Mouse (Mus musculus): ENCODE measurements at regions not wholly inside any gene's neighbourhood (a gene's known extent, or its start where the extent isn't known, plus 50 kb on each side); places are given as distances from the start of the nearest gene placed in this dataset.

DNA sequence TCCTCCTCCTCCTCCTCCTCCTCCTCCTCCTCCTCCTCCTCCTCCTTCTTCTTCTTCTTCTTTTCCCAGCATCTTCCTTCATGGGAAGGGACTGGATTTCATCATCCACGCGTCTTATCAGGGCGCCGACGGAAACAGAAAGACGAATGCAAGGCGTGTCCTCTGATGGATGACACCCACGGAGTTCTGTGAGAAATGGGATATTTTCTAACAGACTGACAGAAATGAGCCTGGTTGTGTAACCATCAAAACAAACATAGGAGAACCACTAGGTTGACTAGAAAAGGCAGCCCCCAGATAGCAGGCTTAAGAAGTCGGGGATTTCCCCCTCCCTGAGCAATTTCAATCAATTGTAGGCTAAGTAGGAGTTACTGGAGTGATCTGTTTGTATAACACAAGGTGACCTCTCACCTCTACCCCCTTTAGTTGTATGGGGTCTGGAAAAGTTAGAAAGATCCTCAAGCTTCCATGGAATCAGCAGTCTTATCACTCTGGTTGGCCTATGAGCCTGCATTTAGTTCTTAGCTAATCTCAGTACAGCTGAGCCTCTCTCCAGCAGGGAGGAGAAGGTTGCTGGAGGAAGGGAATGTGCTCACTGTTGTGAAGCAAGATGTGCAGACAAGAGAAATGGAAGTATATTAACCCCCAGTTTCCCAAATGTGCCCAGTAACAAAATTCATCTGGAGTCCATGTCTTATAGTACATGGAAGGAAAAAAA, 260.0 kb upstream of the Lyplal1 start:
- no peak for DNase-seq (ENCODE audit: low read depth)

DNA sequence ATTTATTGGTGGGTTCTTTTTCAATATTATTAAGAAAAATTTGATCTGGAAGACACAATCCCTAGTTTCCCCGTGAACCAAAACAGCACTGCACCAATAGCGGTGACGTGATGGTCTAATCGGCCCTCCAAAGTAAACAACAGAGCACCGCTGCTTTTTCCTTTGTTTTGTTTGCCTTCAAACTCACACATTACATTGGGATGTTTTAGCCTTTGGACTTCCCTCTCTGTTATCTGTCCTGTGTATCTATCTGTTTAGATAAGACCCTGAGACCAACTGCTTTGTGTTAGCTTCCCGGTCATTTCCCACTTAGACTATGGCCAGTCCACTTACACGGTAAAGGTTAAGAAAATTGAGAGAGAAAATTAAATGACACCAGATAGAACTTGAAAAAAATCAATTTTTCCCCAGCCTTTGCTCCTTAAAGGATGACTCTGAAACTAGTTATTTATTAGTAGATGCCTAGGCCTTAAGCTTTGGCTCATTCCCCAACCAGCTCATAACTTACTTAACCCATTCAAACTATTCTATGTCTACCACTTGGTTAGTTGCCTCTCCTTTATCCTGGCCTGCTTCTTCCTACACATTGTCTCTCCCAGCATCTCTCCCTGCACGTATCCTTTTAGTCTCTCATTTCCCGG, 257.0 kb upstream of the Lyplal1 start:
- DNase-seq (ENCODE audit: low read depth) = no peak

GRCm38 (mm10) chr1:186373386-186373785, 256.3 kb upstream of the Lyplal1 start:
- no peak for DNase-seq (ENCODE audit: low read depth)

GRCm38 (mm10) chr1:186372770-186373353, 255.8 kb upstream of the Lyplal1 start:
- DNase-seq (ENCODE audit: low read depth) = no peak

- DNase-seq (ENCODE audit: low read depth) = no peak
Measured at GRCm38 (mm10) chr1:186363356-186363755, 246.2 kb upstream of the Lyplal1 start.

DNA sequence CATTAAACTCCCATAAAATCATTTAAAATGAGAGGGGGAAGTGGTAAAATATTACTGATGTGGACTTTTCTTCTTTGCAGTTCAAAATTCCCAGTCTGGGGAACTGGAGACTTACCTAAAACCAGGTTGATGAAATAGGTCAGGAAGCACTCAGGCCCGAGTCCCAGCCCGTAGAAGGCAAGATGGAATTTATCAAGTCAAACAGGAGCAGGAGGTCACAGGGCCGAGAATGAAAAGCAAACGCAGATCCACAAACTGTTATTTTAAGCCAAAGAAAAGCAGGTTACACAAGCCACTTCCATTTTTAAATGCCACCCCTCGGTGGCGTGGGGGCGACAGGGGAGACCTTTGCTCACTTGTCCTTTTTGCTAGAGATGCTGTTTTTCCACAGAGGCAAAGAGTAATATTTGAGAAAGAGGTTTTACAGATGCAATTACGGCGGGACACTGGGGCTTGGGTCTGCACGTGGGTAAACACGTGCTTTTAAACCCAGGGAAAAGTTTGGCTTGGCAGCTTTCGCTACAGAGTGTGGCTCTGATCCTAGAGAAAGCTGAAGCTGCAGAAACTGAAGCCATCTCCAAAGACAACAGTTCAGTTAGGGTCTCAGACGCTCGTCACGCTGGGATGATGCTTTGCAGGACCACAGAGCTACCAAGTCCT, 241.0 kb upstream of the Lyplal1 start:
- DNase-seq (ENCODE audit: low read depth) = peak; percentile 8

- DNase-seq (ENCODE audit: low read depth) = peak; percentile 55
Measured at GRCm38 (mm10) chr1:186354742-186355141, 237.6 kb upstream of the Lyplal1 start.

DNA sequence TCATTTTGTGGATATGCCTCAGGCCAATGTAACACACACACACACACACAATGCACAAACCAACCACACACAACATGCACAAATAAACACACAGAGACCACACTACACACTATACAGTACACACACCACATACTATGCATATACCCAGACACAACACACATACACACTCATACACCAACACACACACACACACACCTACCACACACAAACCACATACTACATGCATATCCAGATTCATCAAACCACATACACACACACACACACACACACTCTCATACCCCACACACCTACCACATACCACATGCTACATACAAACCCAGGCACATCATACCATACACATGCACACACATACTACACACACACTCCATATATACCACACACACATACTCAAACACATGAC, 237.0 kb upstream of the Lyplal1 start:
- DNase-seq (ENCODE audit: low read depth) = no peak

DNA sequence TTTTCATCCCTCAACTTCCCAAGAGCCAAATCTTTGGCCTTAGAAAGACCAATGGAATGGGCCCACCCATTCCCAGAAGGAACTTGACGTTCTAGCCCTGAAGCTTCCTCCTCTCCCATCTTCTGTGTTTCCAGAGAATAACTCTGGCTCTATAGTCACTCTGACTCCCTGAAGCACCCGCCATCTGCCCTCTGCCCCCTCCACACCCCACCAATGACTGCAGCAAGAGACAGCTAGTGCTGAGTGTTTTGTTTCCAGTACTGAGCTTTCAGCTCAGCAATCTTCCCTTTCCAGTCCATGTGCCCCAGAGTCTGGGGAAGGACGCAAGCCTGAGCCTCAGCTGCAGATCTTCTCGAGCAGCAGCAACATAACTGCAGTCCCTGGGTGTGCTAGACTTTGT, 233.3 kb upstream of the Lyplal1 start:
- DNase-seq (ENCODE audit: low read depth) = no peak

GRCm38 (mm10) chr1:186349966-186350365, 232.9 kb upstream of the Lyplal1 start:
- no peak for DNase-seq (ENCODE audit: low read depth)

DNA sequence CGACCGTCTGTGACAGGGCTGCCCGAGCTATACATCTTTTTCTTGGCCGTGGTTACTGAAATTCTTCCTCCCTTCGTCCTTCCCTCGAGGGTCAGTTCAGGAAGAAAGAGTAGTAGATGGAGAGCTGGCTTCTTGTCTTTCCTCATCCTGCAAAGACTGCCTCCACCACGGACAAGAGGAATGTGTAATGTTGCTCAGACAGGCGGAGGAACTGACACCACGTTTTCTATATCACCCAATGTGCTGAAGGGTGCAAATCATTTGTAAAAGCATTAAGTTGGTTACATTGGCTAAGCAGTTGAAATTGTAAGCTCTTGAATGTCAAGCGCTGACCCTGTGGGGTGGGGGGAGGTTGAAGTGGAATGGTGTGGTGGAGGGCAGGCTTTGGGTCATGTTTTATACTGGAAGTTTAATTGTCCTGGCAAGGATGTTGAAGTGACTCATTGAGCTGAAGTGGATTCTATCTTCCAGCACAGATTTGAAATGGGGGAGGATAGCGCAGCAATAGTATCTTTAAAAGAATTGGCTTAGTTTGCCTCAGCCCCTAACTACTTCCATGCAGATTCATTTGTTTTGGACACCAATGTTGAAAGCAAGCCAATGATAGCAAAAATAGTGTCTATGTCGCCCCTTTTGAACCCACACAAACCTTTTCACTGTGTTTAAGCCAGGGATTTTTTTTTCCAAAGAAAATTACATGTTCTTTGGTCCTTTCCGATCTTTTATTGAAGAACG, 230.5 kb upstream of the Lyplal1 start:
- DNase-seq (ENCODE audit: low read depth) = peak; percentile 77

DNA sequence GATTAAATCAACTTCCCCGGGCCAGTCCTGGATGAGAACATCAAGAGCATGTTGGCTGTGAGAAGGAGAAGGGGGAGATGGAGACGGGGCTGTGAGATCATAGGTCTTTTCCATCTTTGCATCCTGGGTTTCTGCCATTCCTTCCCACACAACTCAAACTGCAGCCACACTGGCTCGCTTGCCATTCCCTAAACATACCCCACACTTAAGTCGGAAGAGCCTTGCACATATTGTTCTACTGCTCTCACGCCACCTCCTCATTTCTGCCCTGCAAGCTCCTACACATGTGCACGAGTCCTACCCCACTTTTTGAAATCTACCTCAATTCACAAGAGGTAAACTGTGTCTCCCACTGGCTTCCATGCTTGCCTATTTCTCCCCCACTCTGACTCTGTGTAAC, 228.3 kb upstream of the Lyplal1 start:
- no peak for DNase-seq (ENCODE audit: low read depth)

GRCm38 (mm10) chr1:186342931-186343506, 225.9 kb upstream of the Lyplal1 start:
- DNase-seq (ENCODE audit: low read depth) = no peak

GRCm38 (mm10) chr1:186342391-186342790, 225.3 kb upstream of the Lyplal1 start:
- no peak for DNase-seq (ENCODE audit: low read depth)

DNA sequence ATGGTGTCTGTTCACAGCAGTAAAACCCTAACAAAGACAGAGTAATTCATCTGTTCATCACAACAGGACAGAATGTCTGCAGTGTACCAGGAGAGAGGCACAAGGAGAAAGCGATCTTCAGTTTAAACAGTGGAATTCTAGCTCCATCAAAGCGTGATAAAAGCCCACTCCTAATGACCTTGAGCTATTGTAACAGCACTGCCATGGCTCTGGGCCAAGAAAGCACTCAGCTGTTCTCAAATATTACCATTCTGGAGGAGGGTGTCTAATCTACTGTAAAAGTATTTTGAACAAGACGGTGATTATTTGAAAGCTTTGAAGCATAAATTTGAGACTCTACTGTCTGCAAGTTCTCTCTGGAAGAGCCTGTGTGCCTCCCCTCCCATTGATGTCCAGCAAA, 224.8 kb upstream of the Lyplal1 start:
- DNase-seq (ENCODE audit: low read depth) = no peak

DNA sequence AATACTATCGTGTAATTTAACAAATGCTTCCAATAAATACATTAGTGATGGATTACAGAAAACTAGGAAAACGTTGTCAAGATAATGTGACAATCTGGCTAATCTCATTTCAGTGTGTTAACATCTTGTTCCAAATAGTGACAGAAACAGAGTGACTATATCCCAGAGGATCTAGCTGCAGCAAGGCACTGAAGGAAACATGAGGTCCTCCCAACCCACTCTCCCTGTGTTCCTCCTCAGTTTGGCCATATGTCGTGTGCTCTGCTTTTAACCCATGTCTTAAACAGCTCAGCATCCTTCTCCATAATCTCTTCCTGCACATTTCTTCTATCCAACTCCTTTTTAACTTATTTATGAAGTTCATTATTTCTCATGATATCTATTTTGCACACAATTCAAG, 223.6 kb upstream of the Lyplal1 start:
- no peak for DNase-seq (ENCODE audit: low read depth)

DNA sequence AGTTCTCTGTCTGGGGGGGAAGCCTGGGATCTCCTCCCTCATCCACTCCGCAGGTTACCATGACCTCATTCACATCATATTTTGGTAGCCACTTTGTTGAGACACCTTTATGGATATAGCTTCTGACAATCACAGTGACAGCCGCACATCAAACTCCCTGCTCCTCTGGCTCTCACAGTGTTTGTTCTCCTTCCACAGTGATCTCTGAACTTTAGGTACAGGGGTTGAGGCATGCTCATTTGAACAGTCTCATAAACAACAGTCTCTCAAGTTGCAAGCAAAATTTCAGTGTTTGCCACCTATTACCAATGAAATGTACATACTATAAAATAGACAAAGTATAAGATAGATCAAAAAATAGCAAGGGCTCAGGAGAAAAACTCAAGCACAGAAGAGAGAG, 200.2 kb upstream of the Lyplal1 start:
- no peak for DNase-seq (ENCODE audit: low read depth)

- DNase-seq (ENCODE audit: low read depth) = no peak
Measured at GRCm38 (mm10) chr1:186314180-186314579, 197.1 kb upstream of the Lyplal1 start.

DNA sequence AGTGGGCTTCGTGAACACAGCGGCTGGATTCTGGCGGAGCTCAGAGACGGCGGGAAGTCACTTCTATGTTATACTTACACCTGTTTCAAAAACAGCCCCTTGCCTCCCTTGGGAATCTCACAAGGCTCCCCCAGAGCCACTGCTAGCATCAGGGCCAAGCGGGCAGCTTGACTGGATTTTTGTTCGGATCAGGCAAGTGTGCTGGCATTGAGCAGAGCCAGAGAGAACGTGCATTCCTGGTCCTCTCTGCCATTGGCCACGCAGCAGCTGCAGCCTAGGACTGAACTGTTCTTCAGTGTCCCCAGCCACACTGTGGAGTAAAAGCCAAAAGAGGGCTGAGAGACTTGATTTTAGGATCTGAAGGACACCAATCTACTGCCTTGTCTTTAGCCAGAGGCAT, 195.6 kb upstream of the Lyplal1 start:
- DNase-seq (ENCODE audit: low read depth) = no peak

DNA sequence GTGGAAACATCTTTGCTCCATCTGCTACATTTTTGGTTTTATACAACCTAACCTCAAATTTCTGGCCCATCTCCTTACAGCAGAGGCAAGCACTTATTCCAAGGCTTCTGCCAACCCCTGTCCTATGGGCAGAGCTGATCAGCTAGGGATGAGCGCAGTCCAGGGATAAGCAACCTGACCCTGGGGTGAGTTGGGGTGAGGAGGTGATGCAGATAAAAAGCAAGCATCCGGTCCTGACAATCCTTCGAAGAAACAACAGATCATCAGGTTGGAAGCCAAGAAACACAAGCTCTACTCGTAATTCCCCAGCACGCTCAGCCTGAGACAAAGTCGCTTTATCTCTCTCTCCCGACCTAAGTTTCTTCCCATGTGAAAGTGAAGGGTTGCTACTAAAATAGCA, 194.9 kb upstream of the Lyplal1 start:
- no peak for DNase-seq (ENCODE audit: low read depth)

- peak; percentile 34 for DNase-seq (ENCODE audit: low read depth)
Measured at GRCm38 (mm10) chr1:186307627-186308026, 190.5 kb upstream of the Lyplal1 start.

DNA sequence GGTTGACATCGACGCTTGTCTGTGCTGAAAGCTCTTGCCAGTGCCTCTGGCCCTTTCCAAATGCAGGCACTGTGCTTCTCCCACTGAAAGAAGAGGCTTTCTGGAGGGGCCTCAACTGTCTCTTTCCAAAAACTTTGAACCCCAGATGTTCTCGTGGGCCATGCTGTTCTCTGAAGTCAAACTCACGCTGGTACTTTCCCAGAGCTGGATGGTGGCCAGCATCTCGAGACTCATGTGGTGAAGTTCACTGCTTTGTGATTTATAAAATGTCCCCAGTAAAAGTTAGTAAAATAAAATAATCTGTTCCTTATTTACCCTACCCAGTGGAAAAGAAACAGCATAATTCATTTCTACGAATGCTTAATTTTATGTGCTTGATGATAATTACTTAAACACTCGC, 180.4 kb upstream of the Lyplal1 start:
- no peak for DNase-seq (ENCODE audit: low read depth)

Measured in NIH3T3 (cell line).